Mouse (Mus musculus): Measurements from ENCODE around the gene Myzap. TPM values are rescaled to one million over a fixed set of nuclear protein-coding genes. Genes with fewer than 3 reads are reported as not detected.
"Not testable (repeated sequence)": the region's sequence is repeated elsewhere in the genome, so short reads cannot be mapped to it uniquely, and the experiment has no call there.

Gene Myzap
- total RNA-seq, 1 experiment from 2014 or later, result 0.27 TPM

DNA sequence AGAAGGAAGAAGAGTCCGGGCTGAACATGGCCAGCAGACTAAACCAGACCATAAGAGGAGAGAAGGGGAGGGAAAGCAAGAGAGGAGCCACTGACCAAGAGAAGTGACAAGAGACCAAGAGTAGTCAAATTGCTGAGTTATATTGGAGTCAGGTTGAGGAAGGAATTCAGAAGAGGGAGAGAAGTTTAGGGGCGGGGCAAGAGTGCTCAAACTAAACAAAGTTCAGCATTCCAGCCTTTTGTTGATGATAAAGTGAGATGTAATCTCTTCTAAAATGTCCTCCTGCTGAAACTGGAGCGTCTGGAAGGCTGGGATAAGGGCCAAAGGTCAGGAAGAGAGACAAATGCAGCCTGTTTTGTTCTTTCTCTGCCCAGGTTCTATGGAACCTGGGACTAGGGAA is 102.1 kb downstream of the Myzap start:
- no peak for ATAC-seq (replicated peaks; ENCODE audit: low read depth, poor library complexity, severe bottlenecking)

DNA sequence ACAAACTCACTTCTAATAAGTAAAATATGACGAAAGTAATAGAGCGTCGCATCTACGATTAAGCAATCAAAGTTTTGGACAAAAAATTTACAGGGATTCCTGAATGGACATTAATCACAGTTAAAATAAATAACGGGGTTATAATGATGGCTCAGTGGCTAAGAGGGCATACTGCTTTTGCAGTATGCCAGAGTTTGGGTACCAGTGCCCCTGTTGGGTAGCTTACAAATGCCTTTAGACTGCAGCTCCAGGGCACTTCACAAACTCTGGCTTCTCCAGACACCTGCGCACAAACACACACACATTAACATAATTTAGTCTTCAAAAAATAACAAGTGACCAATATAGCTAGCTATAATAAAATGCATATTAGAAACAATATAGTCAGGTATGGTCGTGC is 106.0 kb downstream of the Myzap start:
- no peak for ATAC-seq (replicated peaks; ENCODE audit: low read depth, poor library complexity, severe bottlenecking)

DNA sequence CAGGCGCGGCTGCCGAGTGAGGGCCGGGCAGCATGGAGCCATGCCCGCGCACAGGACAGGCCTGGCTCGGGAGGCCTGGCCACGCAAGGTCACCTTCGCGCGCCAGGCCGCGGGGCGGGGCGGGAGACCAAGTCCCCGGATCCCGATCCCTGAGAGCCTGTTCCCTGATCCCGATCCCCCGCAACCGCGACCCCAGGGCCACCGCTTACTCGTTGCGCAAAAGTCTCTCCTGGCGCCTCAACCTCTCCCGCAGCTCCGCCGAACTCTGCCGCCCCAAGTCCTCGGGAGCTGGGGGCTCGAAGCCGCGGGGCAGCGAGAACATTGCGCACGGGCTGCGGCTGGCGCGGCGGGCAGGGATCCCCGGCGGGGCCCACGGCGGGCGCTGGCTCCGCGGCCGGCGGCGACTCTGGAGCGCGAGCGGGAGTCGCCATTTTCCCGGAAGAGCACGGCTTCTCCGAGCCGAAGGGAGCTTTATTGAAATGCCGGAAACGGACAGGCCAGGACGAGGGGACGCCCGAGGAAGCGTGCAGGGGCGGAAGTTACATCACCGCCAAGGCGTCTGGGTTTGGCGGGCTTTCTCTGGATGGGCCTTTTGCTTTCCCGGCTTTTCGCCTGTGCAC is 106.6 kb downstream of the Myzap start, which contains the start of gene Polr2m:
Polr2m (minus strand) TSS at position 461 of the 620 bp plus-strand sequence.
- ATAC-seq (replicated peaks; ENCODE audit: low read depth, poor library complexity, severe bottlenecking), result peak; percentile 99

DNA sequence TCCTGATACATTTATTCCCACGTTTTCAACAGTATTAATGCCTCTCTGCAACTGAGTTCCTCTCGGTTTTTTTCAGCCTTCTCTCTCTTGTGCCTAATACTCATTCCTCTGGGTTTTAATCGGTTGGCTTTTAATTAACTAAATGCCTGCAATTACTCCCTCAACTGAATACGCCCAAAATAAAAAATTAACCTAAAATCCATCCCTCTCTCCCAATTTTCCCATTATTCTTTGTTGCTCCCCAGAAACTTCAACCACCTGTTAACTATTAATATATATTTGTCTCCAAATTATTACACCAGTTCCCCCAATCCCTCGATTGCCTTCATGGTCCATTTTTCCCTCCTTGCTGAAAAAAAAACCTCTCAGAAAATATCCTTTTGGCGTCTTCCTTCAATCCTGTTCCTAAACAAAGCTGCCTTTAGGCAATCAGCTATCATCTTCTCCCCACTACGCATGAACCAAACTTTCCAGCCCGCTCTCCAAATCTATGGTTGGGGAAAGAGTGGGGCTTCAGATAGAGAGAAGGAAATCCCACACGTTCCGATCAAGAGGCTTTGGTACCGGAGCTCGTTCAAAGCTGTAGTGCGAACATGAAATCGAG is 107.2 kb downstream of the Myzap start:
- ATAC-seq (replicated peaks; ENCODE audit: low read depth, poor library complexity, severe bottlenecking), result no peak

DNA sequence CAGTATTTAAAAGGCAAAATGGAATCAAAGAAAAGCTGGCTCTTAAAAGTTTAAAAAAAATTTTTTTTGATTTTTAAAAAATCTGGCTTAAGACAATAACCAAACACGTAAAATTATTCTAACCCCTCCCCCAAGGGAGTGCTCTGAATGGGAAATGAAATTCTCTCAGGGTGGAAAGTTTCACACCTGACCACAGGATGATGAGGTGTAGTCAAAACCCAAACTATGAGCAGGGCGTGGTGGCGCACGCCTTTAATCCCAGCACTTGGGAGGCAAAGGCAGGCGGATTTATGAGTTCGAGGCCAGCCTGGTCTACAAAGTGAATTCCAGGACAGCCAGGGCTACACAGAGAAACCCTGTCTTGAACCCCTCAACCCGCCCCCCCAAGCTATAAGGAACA is 108.3 kb downstream of the Myzap start:
- ATAC-seq (replicated peaks; ENCODE audit: low read depth, poor library complexity, severe bottlenecking), result not testable (repeated sequence)

DNA sequence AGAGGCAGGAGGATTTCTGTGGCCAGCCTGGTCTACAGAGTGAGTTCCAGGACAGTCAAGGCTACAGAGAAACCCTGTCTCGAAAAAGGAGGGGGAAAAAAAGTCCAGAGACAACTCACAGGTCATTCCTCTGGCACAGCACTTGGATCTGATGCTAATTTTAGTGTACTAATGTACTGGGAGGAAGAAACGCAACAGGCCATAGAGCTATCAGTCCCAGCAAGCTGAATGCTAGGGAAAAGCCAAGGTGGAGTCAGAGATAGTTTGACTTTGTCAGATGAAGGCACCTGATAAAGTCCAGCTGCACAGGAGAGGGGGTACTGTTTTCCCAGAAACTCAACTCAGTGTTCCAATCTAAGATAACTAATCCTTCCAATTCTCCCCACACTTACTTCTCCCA is 111.9 kb downstream of the Myzap start:
- ATAC-seq (replicated peaks; ENCODE audit: low read depth, poor library complexity, severe bottlenecking), result no peak

DNA sequence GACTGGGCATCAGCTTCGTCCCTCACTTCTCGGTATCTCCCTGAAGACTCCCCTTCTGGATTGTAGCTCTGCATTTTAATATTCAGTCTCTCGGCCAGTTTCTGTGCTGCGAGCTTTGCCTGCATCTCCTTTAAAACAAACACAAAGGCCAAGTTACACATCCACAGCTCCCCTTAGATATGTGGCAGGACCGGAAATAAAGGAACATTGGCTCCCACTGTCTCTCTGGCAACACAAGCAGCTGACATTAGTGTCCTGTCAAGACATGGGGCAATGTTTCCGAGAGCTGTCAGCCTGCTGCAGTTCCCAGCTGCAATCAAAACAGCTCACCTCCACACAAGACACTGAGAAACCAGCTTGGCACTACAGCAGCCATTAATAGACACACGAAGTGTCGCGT is 112.7 kb downstream of the Myzap start:
- no peak for ATAC-seq (replicated peaks; ENCODE audit: low read depth, poor library complexity, severe bottlenecking)

DNA sequence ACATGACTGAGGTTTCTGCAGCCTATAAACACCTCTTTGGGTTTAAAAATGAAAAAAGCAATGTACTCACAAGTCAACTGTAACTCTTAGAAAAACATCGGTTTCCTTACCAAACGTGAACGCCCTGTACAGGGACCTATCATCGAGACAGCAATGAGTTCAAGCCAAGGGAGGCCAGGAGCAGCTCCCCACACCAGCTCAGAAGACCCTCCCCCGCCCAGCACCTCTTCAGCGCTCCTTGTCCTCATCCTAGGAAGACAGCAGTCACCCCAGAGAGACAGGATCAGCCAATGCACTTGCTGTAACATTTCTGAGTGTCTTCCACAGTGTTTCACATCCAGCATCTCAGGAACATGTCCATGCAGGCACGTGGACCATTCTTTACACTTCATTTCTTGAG is 113.6 kb downstream of the Myzap start:
- no peak for ATAC-seq (replicated peaks; ENCODE audit: low read depth, poor library complexity, severe bottlenecking)

DNA sequence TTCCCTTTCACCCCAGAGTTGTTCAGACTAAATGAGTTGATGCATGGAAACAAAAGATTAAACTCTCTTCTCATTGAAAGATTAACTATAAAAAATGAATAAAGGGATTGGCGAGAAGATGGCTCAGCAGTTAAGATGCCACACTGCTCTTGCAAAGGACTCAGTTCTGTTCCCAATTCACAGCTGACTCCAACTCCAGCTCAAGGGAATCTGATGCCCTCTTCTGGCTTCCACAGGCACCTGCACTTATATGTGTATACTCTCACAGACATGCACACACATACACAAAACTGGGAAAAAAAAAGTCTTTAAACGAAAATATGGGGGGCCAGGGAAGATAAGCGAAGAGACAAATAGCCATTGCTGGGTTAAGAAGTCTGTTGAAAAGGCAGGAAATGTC is 115.6 kb downstream of the Myzap start:
- no peak for ATAC-seq (replicated peaks; ENCODE audit: low read depth, poor library complexity, severe bottlenecking)

DNA sequence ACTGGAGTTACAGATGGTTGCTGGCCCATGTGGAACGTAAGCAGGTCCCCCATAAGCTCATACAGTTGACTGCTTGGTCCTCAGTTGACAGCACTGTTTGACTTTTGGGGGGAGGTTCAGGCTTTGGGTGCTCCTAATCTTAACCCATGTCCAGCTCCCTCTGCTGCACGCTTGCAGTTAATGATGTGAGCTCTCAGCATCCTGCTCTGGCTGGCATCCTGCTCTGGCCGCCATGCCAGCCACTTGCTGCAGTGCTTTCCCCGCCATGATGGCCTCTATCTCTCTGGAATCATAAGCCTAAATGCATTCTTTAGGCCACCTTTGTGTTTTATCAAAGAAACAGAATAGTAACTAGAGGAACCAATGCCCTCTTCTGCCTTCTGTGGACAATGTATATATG is 116.6 kb downstream of the Myzap start:
- ATAC-seq (replicated peaks; ENCODE audit: low read depth, poor library complexity, severe bottlenecking), result no peak

DNA sequence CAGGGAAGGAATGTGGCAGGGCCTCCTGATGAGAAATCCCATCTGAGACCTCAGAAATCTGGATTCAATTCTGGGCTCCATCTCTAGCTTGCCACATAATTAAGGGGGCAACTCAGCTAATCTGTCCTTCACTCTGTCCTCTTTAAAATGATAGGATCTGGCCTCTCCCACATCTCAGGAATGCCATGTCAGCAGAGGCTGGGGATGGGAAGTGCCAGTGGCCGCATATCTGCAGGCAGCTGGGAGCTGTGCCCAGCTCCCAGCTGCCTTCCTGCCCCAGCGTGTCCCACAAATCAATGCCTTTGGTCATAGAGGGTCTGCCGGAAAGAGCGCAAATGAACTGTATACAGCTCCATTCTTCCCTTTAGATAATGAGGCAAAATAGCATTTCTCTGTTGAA is 124.7 kb downstream of the Myzap start:
- ATAC-seq (replicated peaks; ENCODE audit: low read depth, poor library complexity, severe bottlenecking), result no peak

DNA sequence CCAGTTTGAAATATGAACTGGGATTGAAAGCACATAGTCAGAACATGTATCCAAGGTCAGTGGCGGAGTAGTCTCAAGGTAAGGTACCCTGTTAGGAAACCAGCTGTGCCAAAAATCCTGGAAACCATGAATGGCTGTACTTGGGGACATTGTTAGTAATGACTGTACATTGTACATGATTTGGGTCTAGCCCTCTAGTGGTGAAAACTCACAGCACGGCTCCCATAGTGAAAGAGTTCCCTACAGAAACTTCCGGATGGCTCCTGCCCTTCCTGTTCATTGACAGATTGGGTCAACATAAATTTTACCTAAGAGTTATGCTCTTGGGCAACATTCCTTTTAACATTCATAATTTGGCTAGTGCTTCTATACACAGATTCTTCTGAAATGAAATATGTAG is 126.0 kb downstream of the Myzap start:
- ATAC-seq (replicated peaks; ENCODE audit: low read depth, poor library complexity, severe bottlenecking), result 0 out of 2 replicates have a peak, but pooled peaks have one; percentile 50

DNA sequence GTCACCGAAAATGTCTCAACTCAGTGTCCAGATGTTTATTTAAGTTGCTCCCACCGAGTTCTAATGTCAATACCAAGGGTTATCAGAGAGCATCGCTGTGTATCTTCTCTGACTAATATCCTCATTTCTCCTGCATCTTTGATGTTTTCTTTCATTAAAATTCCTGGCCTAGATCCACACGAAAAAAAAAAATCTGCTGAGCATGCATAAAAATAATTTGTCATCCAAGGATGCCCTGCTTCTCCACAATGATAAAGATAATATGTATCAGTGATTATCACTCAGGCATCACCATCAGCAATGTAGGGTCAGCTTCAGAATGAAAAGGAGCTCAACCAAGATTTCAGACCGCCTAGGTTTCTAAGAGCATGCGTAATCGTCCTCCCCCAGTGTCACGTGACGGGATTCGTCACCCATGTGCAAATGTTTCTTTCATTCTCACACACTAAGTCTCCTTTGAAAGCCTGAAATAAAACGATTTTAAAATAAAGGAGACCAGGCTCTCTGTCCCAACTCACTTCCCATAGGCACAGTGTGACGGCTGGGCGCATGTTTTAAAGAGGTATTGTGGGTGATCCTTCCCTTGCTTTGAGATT is 129.0 kb downstream of the Myzap start:
- ATAC-seq (replicated peaks; ENCODE audit: low read depth, poor library complexity, severe bottlenecking), result no peak

DNA sequence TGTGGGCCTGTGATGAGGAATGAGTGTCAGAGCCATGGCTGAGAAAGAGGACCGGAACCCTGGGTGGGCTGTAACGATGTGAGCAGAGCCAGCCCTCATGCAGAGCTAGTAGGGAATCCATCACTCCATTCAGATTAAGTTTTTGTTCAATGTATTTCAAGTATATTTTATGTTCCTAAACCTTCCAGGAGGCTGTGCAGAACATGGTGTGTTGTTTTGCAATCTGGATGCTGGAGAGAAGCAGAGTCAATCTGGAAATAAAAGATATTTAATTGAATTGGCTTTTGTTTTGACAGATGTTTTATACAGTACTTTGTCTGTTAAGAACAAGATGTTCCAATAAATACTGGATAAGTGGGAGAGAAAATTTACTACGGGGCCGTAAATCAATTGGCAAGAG is 135.4 kb downstream of the Myzap start:
- no peak for ATAC-seq (replicated peaks; ENCODE audit: low read depth, poor library complexity, severe bottlenecking)

Other genes starting within 250 kb of the Myzap start
- gene Polr2m, start 106.4 kb downstream of the Myzap start, total RNA-seq (2017), result 176 and 208 TPM in 2 replicates
- 0.09 and 0.63 TPM in 2 replicates for gene Cgnl1, start 179.2 kb upstream of the Myzap start, total RNA-seq (2017)

All from common myeloid progenitor, adult 5-6 weeks (primary cell).